Mouse (Mus musculus) Patski (cell line): ENCODE results near the gene Fmo5. TPM values are rescaled to one million over a fixed set of nuclear protein-coding genes. Genes with fewer than 3 reads are reported as not detected.

Experiments used
- ATAC-seq: fragments of 100-300 bp; one replicate; pipeline ENCODE4 v1.8.0; 2021
- CTCF ChIA-PET: fragments of 350-600 bp; sonication (Branson Sonifier 250); formaldehyde crosslinking; loops from one replicate; lab custom pipeline; 2022; ENCODE audit warnings: inconsistent platforms; lab: Charles Lee
- POLR2A ChIA-PET: fragments of 350-600 bp; sonication (Branson Sonifier 250); formaldehyde crosslinking; loops from one replicate; lab custom pipeline; 2022; ENCODE audit warnings: antibody characterized with exemption, inconsistent platforms; lab: Charles Lee
- DNase-seq: peaks from one replicate; pipeline ENCODE4 v3.0.0-alpha.2; 2011; ENCODE audit warnings: low read depth, low spot score
- H3K27me3 ChIP-seq: fragments of 371-371 bp; one replicate; pipeline ENCODE4 v1.5.1; 2021
- CTCF ChIP-seq: fragments of 100-300 bp; IDR thresholded peaks from one replicate; pipeline ENCODE4 v1.5.1; 2021
- in situ Hi-C: fragments of 300-500 bp; cut with MboI; formaldehyde crosslinking; loops from 3 replicates; pipeline ENCODE4 v1.11.1; 2018; ENCODE audit warnings: low pct_unique_long_range_greater_than_20kb, mixed read lengths
- polyA plus RNA-seq: library from polyadenylated mRNA; unstranded; gene quantifications from one replicate; pipeline ENCODE4 v1.2.3, GENCODE M21; 2021

Gene Fmo5
- polyA plus RNA-seq, 1 experiment from 2014 or later = 1.9 TPM

- no peak for TF ChIP-seq CTCF
- ChIA-PET CTCF (interaction anchor here (1.2 kb wide), 1 partner anchor 38 kb away, joined by 4 read pairs; no protein-coding TSS in a partner anchor), POLR2A (no interaction called here)
- DNase-seq (no peak), ATAC-seq (no peak)
- no peaks in the 10 kb centered on the region for H3K27me3 ChIP-seq
- in situ Hi-C loops = no loop called here
Measured at GRCm38 (mm10) chr3:97651604-97652003, 23.0 kb downstream of the Fmo5 start.

GRCm38 (mm10) chr3:97653781-97654180 is 25.2 kb downstream of the Fmo5 start:
- DNase-seq (no peak), ATAC-seq (no peak)
- CTCF ChIA-PET = interaction anchor here (1.2 to 2.2 kb wide), 3 partner anchors 19 to 43 kb away, joined by 3 to 9 read pairs (median 4); partner anchors contain the start of gene Chd1l
- in situ Hi-C loops = no loop called here
- TF ChIP-seq CTCF = no peak
- POLR2A ChIA-PET = no interaction called here
- H3K27me3 ChIP-seq = no peaks in the 10 kb centered on the region

GRCm38 (mm10) chr3:97654901-97655300 is 26.3 kb downstream of the Fmo5 start:
- CTCF ChIA-PET = interaction anchor here (0.9 to 1.7 kb wide), 2 partner anchors 36 to 44 kb away, joined by 3 read pairs; no protein-coding TSS in a partner anchor

DNA sequence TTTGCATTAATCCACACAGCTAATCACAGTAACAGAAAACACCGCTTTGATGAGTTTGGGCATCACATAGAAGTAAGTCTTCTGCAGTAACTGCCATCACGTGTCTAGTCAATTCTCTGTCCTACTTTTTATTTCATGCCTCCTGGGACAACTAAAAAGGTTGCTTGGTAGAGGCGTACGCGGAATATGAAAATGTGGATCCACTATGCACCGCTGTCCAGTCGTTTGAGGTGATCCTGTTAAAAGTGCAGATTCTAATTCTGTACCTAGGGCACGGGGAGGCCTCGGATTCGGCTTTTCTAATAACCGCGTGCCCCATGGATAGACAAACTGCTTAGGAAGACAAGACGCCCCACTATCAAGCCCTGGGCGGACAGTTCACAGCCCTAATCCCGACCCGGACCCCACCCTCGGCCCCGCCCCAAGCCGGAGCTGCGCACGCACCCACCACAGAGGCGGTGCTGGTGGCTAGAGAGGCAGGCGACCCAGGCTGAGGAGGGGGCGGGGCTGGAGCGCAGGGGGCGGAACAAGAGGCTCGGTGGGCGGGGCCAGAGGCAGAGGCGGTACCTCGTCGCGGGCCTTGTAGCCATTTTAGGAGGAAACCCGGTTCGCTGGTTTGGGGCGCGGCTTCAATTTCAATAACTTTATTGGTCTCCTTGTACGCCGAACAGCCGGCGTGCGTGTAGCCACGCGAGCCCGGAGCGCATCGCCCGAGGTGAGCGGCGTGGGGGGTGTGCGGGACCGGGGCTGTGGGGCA is 29.2 kb downstream of the Fmo5 start, which contains the start of gene Prkab2:
Gene Prkab2 (plus strand): TSS at position 539 of the 757 bp plus-strand sequence.
- ChIA-PET POLR2A (no interaction called here), CTCF (no interaction called here)
- no peak for TF ChIP-seq CTCF
- DNase-seq (peak; percentile 88), ATAC-seq (peak; percentile 97)
- in situ Hi-C loops = no loop called here
- H3K27me3 ChIP-seq = no peaks in the 10 kb centered on the region

More at GRCm38 (mm10) chr3:97654901-97655300, 26.3 kb downstream of the Fmo5 start:
- POLR2A ChIA-PET = no interaction called here
- no peak for ATAC-seq
- DNase-seq = no peak
- no peak for TF ChIP-seq CTCF
- in situ Hi-C loops = no loop called here
- H3K27me3 ChIP-seq = no peaks in the 10 kb centered on the region

DNA sequence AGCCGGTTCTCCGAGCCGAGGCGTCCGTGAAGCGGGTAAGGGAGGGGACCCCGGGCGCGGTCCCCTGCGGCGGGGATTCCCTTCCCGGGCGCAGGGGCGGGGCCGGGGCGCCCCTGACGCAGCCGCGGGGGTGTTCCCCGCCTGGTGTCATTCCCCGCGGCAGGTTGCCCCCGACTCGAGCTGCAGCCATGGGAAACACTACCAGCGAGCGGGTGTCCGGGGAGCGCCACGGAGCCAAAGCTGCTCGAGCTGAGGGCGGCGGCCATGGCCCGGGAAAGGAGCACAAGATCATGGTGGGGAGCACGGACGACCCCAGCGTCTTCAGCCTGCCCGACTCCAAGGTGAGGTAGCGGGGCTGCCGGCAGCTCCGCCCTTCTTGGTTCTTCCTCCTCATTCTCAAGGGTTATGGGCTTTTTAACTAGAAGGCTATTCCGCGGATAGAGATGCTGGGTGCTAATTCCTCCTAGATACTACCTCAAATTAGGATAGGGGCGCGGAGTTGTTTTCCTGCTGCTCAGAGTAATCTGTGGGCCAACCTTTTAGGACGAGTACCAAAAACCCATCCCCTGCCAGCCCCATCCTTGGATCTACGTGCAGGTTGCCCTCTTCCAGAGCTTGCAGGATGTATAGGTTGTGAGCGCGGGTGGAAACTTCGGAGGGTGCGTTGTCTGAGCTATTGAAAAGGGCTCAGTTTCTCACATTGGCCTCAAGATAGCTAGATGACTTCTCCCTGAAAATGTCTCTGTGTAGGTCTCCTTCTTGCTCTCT is 30.0 kb downstream of the Fmo5 start:
- DNase-seq (peak; percentile 25), ATAC-seq (peak; percentile 73)
- in situ Hi-C loops = no loop called here
- H3K27me3 ChIP-seq = no peaks in the 10 kb centered on the region
- POLR2A ChIA-PET = interaction anchor here (0.6 to 1.2 kb wide), 2 partner anchors 110 to 475 kb away, joined by 3 to 4 read pairs; no protein-coding TSS in a partner anchor
- CTCF ChIA-PET = interaction anchor here (0.9 to 1.4 kb wide), 2 partner anchors 9 to 48 kb away, joined by 4 to 8 read pairs; no protein-coding TSS in a partner anchor
- no peak for TF ChIP-seq CTCF

DNA sequence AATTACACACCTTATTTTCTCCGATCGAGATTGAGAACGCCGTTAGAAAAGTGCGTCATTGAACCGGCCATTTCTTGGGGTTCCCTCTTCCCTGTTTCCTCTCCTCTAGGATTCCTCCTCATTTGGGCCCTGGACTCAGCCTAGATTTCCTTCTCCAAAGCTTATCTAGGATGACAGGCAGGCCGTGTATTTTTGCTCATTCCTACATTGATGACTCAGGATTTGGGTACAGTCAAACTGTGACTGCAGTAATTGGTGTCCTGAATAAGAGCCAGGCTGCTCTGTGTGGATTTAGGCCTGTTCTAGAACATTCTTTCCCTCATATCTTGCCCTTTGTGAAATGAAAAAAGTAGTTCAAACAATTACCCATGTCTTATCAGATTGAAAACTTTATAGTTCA is 31.1 kb downstream of the Fmo5 start:
- CTCF ChIA-PET = interaction anchor here (0.6 to 1.8 kb wide), 5 partner anchors 8 to 153 kb away, joined by 3 to 8 read pairs (median 4); no protein-coding TSS in a partner anchor
- in situ Hi-C loops = no loop called here

DNA sequence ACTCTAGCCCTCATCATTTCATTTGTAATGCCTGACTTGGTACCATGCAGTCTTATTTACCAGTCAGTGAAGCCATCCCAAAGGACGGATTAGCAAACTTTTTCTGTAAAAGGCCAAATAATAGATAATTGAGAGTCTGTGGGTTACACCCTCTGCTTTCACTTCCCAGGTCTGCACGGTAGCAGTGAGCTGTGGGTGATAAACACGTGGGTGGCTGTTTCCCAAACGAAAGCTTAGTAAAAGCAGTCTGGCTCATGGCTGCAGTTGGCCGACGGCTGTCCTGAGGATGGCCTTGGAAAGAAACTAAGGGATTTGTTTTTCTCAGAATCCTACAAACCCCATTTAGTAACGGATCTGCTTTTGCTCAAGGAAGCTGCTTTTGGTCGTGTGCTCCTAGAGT is 32.6 kb downstream of the Fmo5 start:
- in situ Hi-C loops = no loop called here
- ATAC-seq = no peak
- TF ChIP-seq CTCF = no peak
- POLR2A ChIA-PET = interaction anchor here (0.9 kb wide), 1 partner anchor 106 kb away, joined by 4 read pairs; no protein-coding TSS in a partner anchor
- no peak for DNase-seq
- H3K27me3 ChIP-seq = no peaks in the 10 kb centered on the region
- CTCF ChIA-PET = interaction anchor here (0.9 to 2.2 kb wide), 3 partner anchors 9 to 80 kb away, joined by 4 to 8 read pairs (median 7); partner anchors contain the start of gene Chd1l

More for the DNA sequence above, 31.1 kb downstream of the Fmo5 start:
- no peak for TF ChIP-seq CTCF
- POLR2A ChIA-PET = no interaction called here
- no peak for ATAC-seq
- no peak for DNase-seq
- H3K27me3 ChIP-seq = no peaks in the 10 kb centered on the region

DNA sequence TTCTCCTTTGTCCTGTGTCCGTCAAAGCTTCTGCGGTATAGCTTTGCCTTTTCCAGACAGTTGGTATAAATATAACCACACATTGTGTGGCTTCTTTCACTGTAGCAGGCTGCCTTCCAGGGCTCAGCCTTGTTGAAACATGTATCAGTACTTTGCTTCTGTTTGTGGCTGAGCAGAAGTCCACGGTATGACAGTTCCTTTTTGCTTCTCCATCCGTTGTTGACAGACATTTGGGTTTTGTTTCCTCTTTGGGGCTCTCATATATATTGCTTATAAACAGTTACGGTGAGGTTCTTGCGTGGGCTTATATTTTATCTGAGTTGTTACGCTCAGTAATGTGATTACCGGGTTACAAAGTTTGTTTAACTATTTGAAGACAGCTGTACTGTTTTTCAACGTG is 36.9 kb downstream of the Fmo5 start:
- no peak for DNase-seq

DNA sequence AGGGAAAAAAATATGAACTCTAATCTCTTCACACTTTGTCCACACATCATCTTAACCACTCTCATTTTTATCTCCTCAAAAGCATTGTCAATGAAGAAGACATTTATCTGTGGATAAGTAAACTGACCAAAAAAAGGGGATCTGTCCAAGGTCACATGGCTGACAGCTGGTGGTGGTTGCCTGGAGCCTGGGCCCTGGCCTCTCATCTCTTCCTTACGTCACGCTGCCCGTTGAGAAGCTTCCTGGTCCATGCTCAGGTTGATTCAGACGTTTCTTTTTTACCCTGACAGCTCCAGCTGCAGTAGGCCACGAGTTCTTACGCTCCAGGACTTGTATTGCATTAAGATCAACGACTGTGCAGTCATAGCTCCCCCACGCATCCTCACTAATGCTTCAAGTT is 37.5 kb downstream of the Fmo5 start:
- no peak for TF ChIP-seq CTCF
- ATAC-seq = no peak
- POLR2A ChIA-PET = no interaction called here

More for the DNA sequence above, 36.9 kb downstream of the Fmo5 start:
- ATAC-seq = no peak
- H3K27me3 ChIP-seq = no peaks in the 10 kb centered on the region
- CTCF ChIA-PET = interaction anchor here (1.5 kb wide), 2 partner anchors 13 to 16 kb away, joined by 4 read pairs; no protein-coding TSS in a partner anchor
- in situ Hi-C loops = no loop called here
- no peak for TF ChIP-seq CTCF
- POLR2A ChIA-PET = no interaction called here

GRCm38 (mm10) chr3:97667093-97667675 is 38.6 kb downstream of the Fmo5 start:
- in situ Hi-C loops = no loop called here
- no peak for ATAC-seq
- no peak for TF ChIP-seq CTCF
- ChIA-PET POLR2A (no interaction called here), CTCF (interaction anchor here (1.6 to 5.5 kb wide), 3 partner anchors 8 to 219 kb away, joined by 4 to 24 read pairs (median 8); no protein-coding TSS in a partner anchor)
- DNase-seq = no peak
- no peaks in the 10 kb centered on the region for H3K27me3 ChIP-seq

More for the DNA sequence above, 37.5 kb downstream of the Fmo5 start:
- DNase-seq = no peak
- in situ Hi-C loops = no loop called here
- CTCF ChIA-PET = interaction anchor here (1.5 kb wide), 1 partner anchor 15 kb away, joined by 4 read pairs; no protein-coding TSS in a partner anchor
- no peaks in the 10 kb centered on the region for H3K27me3 ChIP-seq
